Mouse (Mus musculus) induced T-regulatory cell, adult 2 months (primary cell): ENCODE data around the gene Cdk5rap3.

ENCODE experiments used
- DNase-seq: peaks from one replicate; pipeline ENCODE4 v3.0.0-alpha.2; 2012; ENCODE audit warnings: low read depth

Cdk5rap3 gene

GRCm38 (mm10) chr11:96933562-96934276 lies 17.4 kb upstream of the Cdk5rap3 start:
- no peak for DNase-seq

GRCm38 (mm10) chr11:96931327-96932062 lies 15.2 kb upstream of the Cdk5rap3 start:
- DNase-seq, result no peak

GRCm38 (mm10) chr11:96929766-96930331 lies 13.6 kb upstream of the Cdk5rap3 start:
- DNase-seq, result no peak

GRCm38 (mm10) chr11:96929096-96929765 lies 12.9 kb upstream of the Cdk5rap3 start:
- DNase-seq, result no peak

GRCm38 (mm10) chr11:96928691-96929090 lies 12.4 kb upstream of the Cdk5rap3 start:
- DNase-seq, result no peak

GRCm38 (mm10) chr11:96928088-96928487 lies 11.8 kb upstream of the Cdk5rap3 start, which contains the start of gene Prr15l:
Gene Prr15l, plus strand, starts transcription at chr11:96928104.
- no peak for DNase-seq

- DNase-seq, result no peak
Measured at GRCm38 (mm10) chr11:96926587-96926986, 10.3 kb upstream of the Cdk5rap3 start.

GRCm38 (mm10) chr11:96925469-96926148 lies 9.3 kb upstream of the Cdk5rap3 start:
- no peak for DNase-seq

GRCm38 (mm10) chr11:96924861-96925260 lies 8.6 kb upstream of the Cdk5rap3 start:
- DNase-seq, result peak; percentile 27

GRCm38 (mm10) chr11:96919003-96919402 lies 2.7 kb upstream of the Cdk5rap3 start:
- no peak for DNase-seq

GRCm38 (mm10) chr11:96917415-96917814 lies 1.1 kb upstream of the Cdk5rap3 start:
- no peak for DNase-seq

- DNase-seq, result peak; percentile 23
Measured at GRCm38 (mm10) chr11:96916885-96917396, 645 bp upstream of the Cdk5rap3 start.

- peak; percentile 61 for DNase-seq
Measured at GRCm38 (mm10) chr11:96912682-96913081, 3.6 kb downstream of the Cdk5rap3 start.

GRCm38 (mm10) chr11:96910003-96910402 lies 6.3 kb downstream of the Cdk5rap3 start:
- DNase-seq, result peak; percentile 86

- DNase-seq, result no peak
Measured at GRCm38 (mm10) chr11:96908594-96908993, 7.7 kb downstream of the Cdk5rap3 start.

- no peak for DNase-seq
Measured at GRCm38 (mm10) chr11:96906431-96907161, 9.7 kb downstream of the Cdk5rap3 start.

GRCm38 (mm10) chr11:96902639-96903635 lies 13.4 kb downstream of the Cdk5rap3 start:
- no peak for DNase-seq

- no peak for DNase-seq
Measured at GRCm38 (mm10) chr11:96901332-96901731, 15.0 kb downstream of the Cdk5rap3 start.

- DNase-seq, result no peak
Measured at GRCm38 (mm10) chr11:96899449-96900306, 16.6 kb downstream of the Cdk5rap3 start.
